Mouse (Mus musculus) forebrain, postnatal 0 days (tissue): ENCODE data around the gene Mybpc3. TPM values are rescaled to one million over a fixed set of nuclear protein-coding genes. Genes with fewer than 3 reads are reported as not detected.
"Not testable (repeated sequence)": the region's sequence is repeated elsewhere in the genome, so short reads cannot be mapped to it uniquely, and the experiment has no call there.

Source experiments
- ATAC-seq: fragments of 200-750 bp; cut with Nextera tagmentation; 2 replicates; pipeline ENCODE4 v1.8.0; 2017; ENCODE audit warnings: mild to moderate bottlenecking, moderate library complexity
- DNase-seq: peaks from one replicate; pipeline ENCODE4 v3.0.0-alpha.2; 2015
- H3K27ac ChIP-seq: fragments of 300-500 bp; sonication (generic); 2 replicates; pipeline ENCODE4 v1.5.1; 2014; ENCODE audit warnings: low read depth, mild to moderate bottlenecking, antibody characterized with exemption, low read length, moderate library complexity, mixed read lengths
- H3K27me3 ChIP-seq: fragments of 300-500 bp; sonication (generic); 2 replicates; pipeline ENCODE4 v1.6.1; 2014; ENCODE audit warnings: mild to moderate bottlenecking, low read length, mixed read lengths; ENCODE audit not compliant: insufficient read depth
- H3K36me3 ChIP-seq: fragments of 300-500 bp; sonication (generic); 2 replicates; pipeline ENCODE4 v1.6.1; 2014; ENCODE audit warnings: mild to moderate bottlenecking, moderate library complexity; ENCODE audit not compliant: insufficient read depth
- H3K4me1 ChIP-seq: fragments of 300-500 bp; sonication (generic); 2 replicates; pipeline ENCODE4 v1.6.1; 2014; ENCODE audit warnings: antibody characterized with exemption; ENCODE audit not compliant: insufficient read depth
- H3K4me2 ChIP-seq: fragments of 300-500 bp; sonication (generic); 2 replicates; pipeline ENCODE4 v1.6.1; 2014; ENCODE audit warnings: low read depth, mild to moderate bottlenecking, moderate library complexity
- H3K4me3 ChIP-seq: fragments of 300-500 bp; sonication (generic); 2 replicates; pipeline ENCODE4 v1.5.1; 2014; ENCODE audit warnings: low read depth, low read length, mixed read lengths
- H3K9ac ChIP-seq: fragments of 300-500 bp; sonication (generic); 2 replicates; pipeline ENCODE4 v1.6.1; 2014; ENCODE audit warnings: mild to moderate bottlenecking
- H3K9me3 ChIP-seq: fragments of 300-500 bp; sonication (generic); 2 replicates; pipeline ENCODE4 v1.6.1; 2016; ENCODE audit warnings: low read length
- CTCF ChIP-seq: sonication (generic); IDR thresholded peaks from 2 replicates; pipeline ENCODE4 v1.5.1; 2016; ENCODE audit warnings: antibody characterized with exemption, control low read depth, low read depth
- WGBS: fragments of 180-500 bp; shearing (Covaris S2); extraction: QIAGEN DNeasy Blood & Tissue Kit; methylation state at CpG from one replicate; pipeline ENCODE4 v1.1.7; 2014; 5-methylcytosine and 5-hydroxymethylcytosine counted together
- polyA plus RNA-seq: library from polyadenylated mRNA; unstranded; fragments of >200 nt; fragmentation: Nextera tagmentation; extraction: Ambion mirVana; gene quantifications from 2 replicates; pipeline ENCODE4 v1.2.1, GENCODE M21; 2015
- total RNA-seq: library from RNA; depleted of rRNA; stranded (reverse); fragments of >200 nt; gene quantifications from 2 replicates; pipeline ENCODE4 v1.2.3, GENCODE M21; 2014

The Mybpc3 gene
- total and polyA plus RNA-seq, 2 experiments from 2014 or later, result 0.04 to 0.38 TPM

GRCm38 (mm10) chr2:91108156-91108555, 9.8 kb upstream of the Mybpc3 start:
- Histone ChIP-seq H3K27ac (no peak overlapping the region), H3K36me3 (no peaks in the 10 kb centered on the region), H3K27me3 (no peaks in the 10 kb centered on the region), H3K9me3 (no peaks in the 10 kb centered on the region), H3K9ac (no peak overlapping the region), H3K4me1 (no peaks in the 10 kb centered on the region), H3K4me3 (no peak overlapping the region), H3K4me2 (no peak overlapping the region)
- WGBS, result 87% methylated on average over 3 of the region's 3 CpGs
- no peak for TF ChIP-seq CTCF
- ATAC-seq (no peak), DNase-seq (no peak)

- Histone ChIP-seq H3K9me3 (no peaks in the 10 kb centered on the region), H3K4me3 (no peak overlapping the region)
- WGBS, result 79% methylated on average over 5 of the region's 5 CpGs
Observed at GRCm38 (mm10) chr2:91109241-91109640, 8.7 kb upstream of the Mybpc3 start.

DNA sequence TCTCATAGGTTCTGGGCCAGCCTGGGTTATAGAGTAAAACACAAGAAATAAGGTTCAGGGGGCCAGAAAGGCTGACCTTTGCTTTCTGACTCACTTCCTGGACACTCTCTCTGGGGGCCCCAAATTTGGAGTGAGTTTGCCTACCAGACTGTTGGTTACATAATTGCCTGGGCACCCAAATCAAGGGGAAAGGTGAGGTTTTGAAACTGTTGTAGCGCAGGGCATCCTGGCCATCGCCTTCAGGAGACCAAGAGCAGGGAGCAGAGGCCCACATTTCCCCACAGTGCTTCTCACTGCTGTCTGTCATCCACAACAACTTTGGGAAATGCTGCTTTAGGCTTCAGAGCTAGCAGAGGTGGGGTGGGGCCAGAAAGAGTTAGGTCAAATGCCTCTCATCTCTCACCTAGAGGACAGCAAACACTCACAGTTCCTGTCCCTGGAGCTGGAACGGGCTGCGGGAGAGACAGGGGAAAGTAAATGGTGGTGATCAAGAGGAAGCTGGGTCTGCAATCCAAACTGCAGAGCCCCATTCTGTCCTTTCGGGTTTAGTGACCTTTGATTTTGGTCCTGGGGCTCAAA, 8.0 kb upstream of the Mybpc3 start:
- no peaks in the 10 kb centered on the region for H3K4me1 ChIP-seq
- no peak overlapping the region for H3K9ac ChIP-seq
- no peaks in the 10 kb centered on the region for H3K36me3 ChIP-seq
- H3K27ac ChIP-seq, result no peak overlapping the region
- ATAC-seq (no peak), DNase-seq (no peak)
- no peak overlapping the region for H3K4me3 ChIP-seq
- no peak overlapping the region for H3K4me2 ChIP-seq
- TF ChIP-seq CTCF, result no peak
- H3K9me3 ChIP-seq, result no peaks in the 10 kb centered on the region
- H3K27me3 ChIP-seq, result no peaks in the 10 kb centered on the region
- 94% methylated on average over 5 of the region's 5 CpGs for WGBS

More at GRCm38 (mm10) chr2:91109241-91109640, 8.7 kb upstream of the Mybpc3 start:
- Histone ChIP-seq H3K9ac (no peak overlapping the region), H3K36me3 (no peaks in the 10 kb centered on the region), H3K4me2 (no peak overlapping the region), H3K4me1 (no peaks in the 10 kb centered on the region), H3K27me3 (no peaks in the 10 kb centered on the region), H3K27ac (no peak overlapping the region)
- no peak for DNase-seq
- no peak for TF ChIP-seq CTCF
- no peak for ATAC-seq

GRCm38 (mm10) chr2:91110429-91110828, 7.5 kb upstream of the Mybpc3 start:
- H3K27me3 ChIP-seq, result peaks cover 2% of the 10 kb centered on the region; the same call in 1 of the 2 replicates
- no peak overlapping the region for H3K9ac ChIP-seq
- no peak overlapping the region for H3K4me2 ChIP-seq
- WGBS, result 77% methylated on average over 6 of the region's 6 CpGs
- no peak overlapping the region for H3K4me3 ChIP-seq
- no peaks in the 10 kb centered on the region for H3K4me1 ChIP-seq
- ATAC-seq (no peak), DNase-seq (no peak)
- H3K9me3 ChIP-seq, result no peaks in the 10 kb centered on the region
- TF ChIP-seq CTCF, result no peak
- no peaks in the 10 kb centered on the region for H3K36me3 ChIP-seq
- no peak overlapping the region for H3K27ac ChIP-seq

DNA sequence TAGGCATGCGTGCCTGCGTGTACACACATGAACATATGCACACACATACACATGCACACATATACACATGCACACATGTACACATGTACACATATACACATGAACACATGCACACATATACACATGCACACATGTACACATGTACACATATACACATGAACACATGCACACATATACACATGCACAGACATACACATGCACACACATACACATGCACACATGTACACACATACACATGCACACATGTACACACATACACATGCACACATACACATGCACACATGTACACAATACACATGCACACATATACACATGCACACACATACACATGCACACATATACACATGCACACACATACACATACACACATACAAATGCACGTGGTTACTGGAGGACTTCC, 6.1 kb upstream of the Mybpc3 start:
- DNase-seq, result not testable (repeated sequence)
- 94% methylated on average over 3 of the region's 3 CpGs for WGBS

DNA sequence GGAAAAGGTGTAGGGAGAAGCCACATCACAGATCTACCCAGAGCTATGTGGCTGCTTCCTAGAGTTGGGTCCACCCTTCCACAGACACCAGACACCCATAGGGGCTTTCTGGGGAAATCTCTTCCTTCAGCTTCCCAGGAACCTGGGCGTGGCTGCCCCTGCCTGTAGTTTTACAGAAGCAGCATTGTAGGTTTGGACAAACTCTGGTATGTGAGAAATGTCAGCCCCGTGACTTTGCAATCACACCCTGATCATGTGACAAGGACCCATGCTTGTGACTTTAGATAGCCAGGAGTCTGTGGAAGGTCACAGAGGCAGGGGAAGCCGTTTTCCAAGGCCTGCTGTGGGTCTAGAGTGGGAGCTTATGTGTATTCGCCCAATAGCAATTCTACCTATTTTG, 5.5 kb upstream of the Mybpc3 start:
- Histone ChIP-seq H3K36me3 (no peaks in the 10 kb centered on the region), H3K9me3 (no peaks in the 10 kb centered on the region), H3K27ac (no peak overlapping the region), H3K27me3 (peaks cover 4% of the 10 kb centered on the region; the same call in 1 of the 2 replicates), H3K4me3 (no peak overlapping the region), H3K4me1 (no peaks in the 10 kb centered on the region), H3K9ac (no peak overlapping the region), H3K4me2 (no peak overlapping the region)
- 62% methylated on average over 4 of the region's 4 CpGs for WGBS
- ATAC-seq, result no peak
- no peak for TF ChIP-seq CTCF
- no peak for DNase-seq

More for the DNA sequence above, 6.1 kb upstream of the Mybpc3 start:
- H3K4me2 ChIP-seq, H3K27me3 ChIP-seq, H3K36me3 ChIP-seq, ATAC-seq, H3K4me3 ChIP-seq, H3K27ac ChIP-seq, H3K9me3 ChIP-seq, H3K9ac ChIP-seq, H3K4me1 ChIP-seq: not testable (repeated sequence)

DNA sequence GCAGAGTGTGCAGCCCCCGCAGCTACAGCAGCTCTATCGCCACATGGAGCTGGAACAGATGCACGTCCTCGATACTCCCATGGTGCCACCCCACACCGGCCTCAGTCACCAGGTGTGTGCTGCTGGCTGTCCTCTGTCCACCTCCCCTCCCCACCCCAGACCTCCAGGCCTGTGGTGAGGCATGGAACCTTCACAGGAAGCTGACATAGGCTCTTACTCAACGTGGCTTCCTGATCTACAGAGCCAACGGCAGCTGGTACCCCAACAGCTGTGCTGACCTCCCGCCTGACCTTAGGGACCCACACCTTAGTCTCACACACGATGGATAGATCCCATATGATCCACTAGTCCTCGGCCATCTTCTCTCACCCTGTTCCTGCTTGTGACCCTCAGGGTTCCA, 4.6 kb upstream of the Mybpc3 start:
- no peak for TF ChIP-seq CTCF
- Histone ChIP-seq H3K4me1 (no peaks in the 10 kb centered on the region), H3K4me2 (no peak overlapping the region), H3K27me3 (peaks cover 4% of the 10 kb centered on the region; the same call in 1 of the 2 replicates), H3K36me3 (no peaks in the 10 kb centered on the region), H3K9ac (no peak overlapping the region), H3K27ac (no peak overlapping the region), H3K4me3 (no peak overlapping the region), H3K9me3 (no peaks in the 10 kb centered on the region)
- ATAC-seq (no peak), DNase-seq (no peak)
- WGBS, result 82% methylated on average over 10 of the region's 10 CpGs
